Mouse (Mus musculus) E14TG2a.4 (cell line): ENCODE measurements around the gene Lrrc7.

ENCODE experiments used
- CTCF ChIP-seq: conservative IDR thresholded peaks from 2 replicates; pipeline ENCODE4 v1.5.1; 2014; ENCODE audit warnings: low read length
- POU5F1 ChIP-seq: IDR thresholded peaks from 2 replicates; pipeline ENCODE4 v1.6.1; 2014; ENCODE audit warnings: low read length, borderline replicate concordance

GRCm38 (mm10) chr3:158068613-158069263, 493.3 kb downstream of the Lrrc7 start:
- TF ChIP-seq CTCF, result no peak
- no peak for TF ChIP-seq POU5F1
